Mouse (Mus musculus) neural tube, embryonic 10.5 days (tissue): ENCODE data around the gene Rasgrf1.
A peak's percentile ranks its signal among the peaks of the same experiment; 100 is the strongest.

Source experiments
- DNase-seq: peaks from one replicate; pipeline ENCODE4 v3.0.0-alpha.2; 2017; ENCODE audit warnings: low spot score; ENCODE audit errors: extremely low spot score

Gene Rasgrf1

DNA sequence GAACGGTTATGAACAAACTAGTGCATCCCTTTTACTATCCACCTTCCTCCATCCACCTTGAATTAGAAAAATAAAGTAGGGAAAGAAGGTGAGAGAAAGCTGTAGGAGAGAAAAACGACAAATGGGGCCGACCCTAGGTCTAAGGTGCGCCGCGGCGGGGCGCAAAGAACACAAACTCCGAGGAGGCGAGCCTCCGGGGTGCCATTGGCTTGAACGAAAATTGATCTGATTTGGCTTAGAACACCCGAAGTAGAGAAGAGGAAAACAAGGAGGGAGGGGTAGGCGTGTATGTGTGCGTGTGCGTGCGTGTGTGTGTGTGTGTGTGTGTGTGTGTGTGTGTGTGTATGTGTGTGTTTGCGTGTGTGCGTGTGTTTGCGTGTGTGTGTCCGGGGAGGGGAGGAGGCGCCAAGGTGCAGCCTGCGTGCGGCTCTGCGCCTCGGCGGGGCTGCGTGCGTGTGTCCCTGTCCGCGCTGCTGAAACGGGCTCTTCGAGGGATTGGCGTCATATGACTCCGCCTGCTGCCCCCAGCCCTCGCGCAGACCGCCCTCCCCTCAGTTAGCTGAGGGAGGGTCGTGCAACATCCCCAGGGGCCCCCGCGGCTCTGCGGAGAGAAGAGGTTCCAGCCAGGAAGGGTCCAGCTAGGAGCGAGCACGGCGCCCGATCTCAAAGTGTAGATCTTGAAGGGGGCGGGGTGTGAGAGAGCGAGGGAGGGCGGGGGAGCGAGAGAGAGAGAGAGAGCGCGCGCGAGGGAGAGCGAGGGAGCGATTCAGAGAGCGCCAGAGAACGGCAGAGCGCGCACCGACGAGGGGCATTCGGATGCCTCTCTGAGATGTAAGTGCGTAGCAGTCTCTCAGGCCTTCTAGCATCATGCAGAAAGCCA is at the start of gene Rasgrf1:
Gene Rasgrf1 (plus strand): TSS at position 778 of the 880 bp plus-strand sequence.
- peak; percentile 74 for DNase-seq

- DNase-seq, result no peak
Observed at GRCm38 (mm10) chr9:89860145-89860544, 49.6 kb upstream of the Rasgrf1 start.

- DNase-seq, result no peak
Observed at GRCm38 (mm10) chr9:89860584-89860983, 49.1 kb upstream of the Rasgrf1 start.

GRCm38 (mm10) chr9:89867141-89867540 is 42.6 kb upstream of the Rasgrf1 start:
- no peak for DNase-seq

- DNase-seq, result no peak
Observed at GRCm38 (mm10) chr9:89868093-89868729, 41.5 kb upstream of the Rasgrf1 start.

DNA sequence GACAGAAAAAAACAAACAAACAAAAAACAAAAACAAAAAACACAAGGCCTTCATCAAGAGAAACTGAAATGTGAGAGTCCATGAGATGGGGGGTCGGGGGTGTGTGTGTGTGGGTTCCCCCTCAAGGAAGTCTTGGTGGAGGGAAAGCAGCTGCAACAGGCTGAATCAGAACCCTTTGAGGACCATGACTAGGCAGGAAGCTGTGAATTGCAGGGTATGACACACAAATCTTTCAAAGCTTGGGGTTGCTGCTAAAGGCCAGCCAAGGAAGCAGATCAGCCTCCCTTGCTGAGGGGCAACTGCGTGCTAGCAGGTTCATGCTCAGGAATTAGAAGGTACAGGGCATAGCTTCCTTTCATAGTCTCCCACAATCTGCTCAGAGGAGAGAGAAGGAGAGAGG is 40.1 kb upstream of the Rasgrf1 start:
- no peak for DNase-seq

- no peak for DNase-seq
Observed at GRCm38 (mm10) chr9:89870531-89871150, 39.1 kb upstream of the Rasgrf1 start.

DNA sequence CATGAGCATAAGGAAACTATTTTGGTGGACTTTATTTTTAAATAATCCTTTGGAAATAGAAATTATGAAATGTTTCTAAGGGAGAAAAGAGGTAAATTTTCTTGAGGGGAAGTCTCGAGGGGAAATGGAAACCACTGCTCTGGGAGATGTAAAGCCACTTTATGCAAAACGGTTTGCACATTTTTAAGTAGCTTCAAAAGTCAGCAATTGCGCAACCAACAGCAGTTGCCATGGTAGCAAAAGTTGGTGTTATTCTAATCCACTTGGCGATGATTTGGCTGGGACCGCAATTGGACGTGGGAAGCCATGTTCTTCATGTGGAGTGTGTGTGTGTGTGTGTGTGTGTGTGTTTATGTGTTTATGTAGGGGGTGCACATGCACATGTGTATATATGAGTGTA is 37.6 kb upstream of the Rasgrf1 start:
- no peak for DNase-seq

- DNase-seq, result no peak
Observed at GRCm38 (mm10) chr9:89874434-89874833, 35.3 kb upstream of the Rasgrf1 start.

GRCm38 (mm10) chr9:89875551-89875950 is 34.2 kb upstream of the Rasgrf1 start:
- no peak for DNase-seq

GRCm38 (mm10) chr9:89878471-89879020 is 31.2 kb upstream of the Rasgrf1 start:
- no peak for DNase-seq

DNA sequence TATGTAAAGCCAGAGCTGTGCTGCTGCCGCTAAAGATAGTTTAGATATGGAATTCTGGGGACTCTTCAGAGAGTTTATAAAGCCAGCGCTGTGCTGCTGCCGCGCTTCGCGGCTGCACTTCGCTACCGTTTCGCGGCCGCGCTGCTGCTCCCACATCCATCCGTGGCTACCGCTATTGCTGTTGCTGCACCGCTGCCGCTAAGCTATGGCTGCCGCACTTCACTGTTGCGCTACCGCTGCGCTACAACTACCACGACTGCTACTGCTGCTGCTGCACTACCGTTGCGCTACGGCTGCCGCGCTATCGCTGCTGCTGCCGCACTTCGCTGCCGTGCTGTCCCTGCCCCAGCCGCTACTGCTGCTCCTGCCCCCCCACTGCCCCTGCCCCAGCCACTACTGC is 30.1 kb upstream of the Rasgrf1 start:
- DNase-seq, result peak; percentile 35

DNA sequence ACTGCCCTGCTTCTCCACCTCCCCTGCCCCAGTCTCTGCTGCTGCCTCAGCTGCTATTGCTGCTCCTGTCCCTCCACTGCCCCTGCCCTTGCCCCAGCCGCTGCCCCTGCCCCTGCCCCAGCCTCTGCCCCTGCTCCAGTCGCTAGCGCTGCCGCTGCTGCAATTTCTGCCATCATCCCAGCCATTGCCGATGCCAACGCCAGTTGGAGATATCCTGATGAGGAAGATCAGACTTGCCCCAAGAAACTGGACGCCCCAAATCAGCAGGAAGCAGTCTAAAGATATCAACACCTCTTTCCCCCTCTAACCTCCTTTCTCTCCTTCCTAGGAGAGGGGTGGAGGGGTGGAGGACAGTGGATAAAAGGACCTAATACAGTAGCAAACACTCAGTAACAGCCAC is 28.2 kb upstream of the Rasgrf1 start:
- no peak for DNase-seq

DNA sequence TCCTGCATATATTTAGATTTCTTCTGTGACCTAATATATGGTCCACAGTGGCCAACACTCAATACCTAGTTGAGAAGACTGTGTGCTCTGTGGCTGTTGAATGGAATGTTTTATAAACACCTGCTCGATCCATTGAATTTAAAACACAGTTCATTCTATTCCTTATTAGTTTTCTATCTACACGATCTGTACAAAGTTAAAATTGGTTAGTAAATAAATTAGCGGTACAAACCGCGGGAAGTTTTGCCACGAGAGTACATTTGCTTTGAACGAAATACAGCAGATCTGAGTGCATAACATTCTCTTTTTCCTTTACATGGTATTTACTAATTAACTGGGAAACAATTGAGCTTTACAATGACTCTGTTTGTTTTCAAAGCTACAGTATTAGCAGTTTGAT is 27.1 kb upstream of the Rasgrf1 start:
- no peak for DNase-seq

DNA sequence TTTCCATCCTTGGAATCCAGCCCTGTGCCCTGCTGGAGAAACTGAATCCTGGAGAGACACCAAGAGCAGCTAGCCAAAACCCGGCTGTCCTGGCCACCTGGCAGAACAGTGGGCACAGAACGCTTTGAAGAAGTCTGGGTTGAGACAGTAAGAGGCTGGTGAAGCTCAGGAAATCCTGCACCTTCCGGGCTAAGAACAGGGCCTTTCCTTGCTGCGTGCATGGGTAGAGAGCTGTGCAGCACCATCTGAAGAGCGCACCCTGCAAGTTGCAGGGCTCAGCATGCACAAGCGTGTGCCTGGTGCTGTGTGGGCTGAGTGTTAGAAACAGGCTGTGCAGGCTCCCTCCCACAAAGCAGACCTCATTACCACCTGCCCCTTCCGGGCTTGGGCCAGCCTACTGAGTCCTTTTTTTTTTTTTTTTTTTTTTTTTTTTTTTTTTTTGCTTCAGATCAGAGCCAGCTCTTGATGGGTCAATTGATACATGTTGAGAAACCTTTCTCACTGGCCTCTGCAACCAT is 23.9 kb upstream of the Rasgrf1 start:
- no peak for DNase-seq

DNA sequence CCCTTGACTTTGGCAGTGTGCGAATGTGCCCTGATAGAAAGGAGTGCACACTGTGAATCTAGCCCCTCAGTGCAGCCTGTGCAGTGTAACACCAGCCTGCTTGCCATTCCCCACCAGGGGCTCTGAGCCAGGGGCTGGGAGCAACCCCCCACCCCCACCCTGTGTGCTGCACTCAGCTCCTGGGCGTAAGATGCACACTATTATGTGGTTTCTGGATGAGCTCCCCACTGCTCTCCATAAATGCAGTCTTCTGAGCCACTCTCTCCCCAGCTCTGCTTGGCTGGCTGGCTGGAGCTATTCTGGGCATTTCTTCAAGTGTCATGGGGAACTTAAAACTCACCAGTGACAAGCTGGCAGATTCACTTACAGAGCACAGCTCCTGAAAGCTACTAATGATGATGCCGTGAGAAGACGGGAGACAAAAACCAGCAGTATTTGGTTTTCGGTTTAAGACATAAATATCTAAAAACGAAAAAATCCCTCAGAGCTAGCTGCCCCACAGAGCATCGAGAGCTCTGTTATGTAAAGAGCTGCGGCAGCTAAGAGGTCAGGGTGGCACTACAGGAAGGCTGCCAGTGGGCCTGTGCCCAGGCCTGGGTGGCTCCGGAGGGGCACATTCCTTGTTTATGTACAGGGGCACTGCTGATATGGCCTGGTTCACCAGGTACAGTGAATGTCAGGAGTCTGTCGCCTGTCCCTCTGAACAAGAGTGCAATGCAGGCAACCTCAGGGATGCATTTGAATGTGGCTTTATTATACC is 18.0 kb upstream of the Rasgrf1 start:
- DNase-seq, result no peak

- DNase-seq, result no peak
Observed at GRCm38 (mm10) chr9:89892540-89893188, 17.0 kb upstream of the Rasgrf1 start.

- DNase-seq, result no peak
Observed at GRCm38 (mm10) chr9:89900111-89900824, 9.4 kb upstream of the Rasgrf1 start.

GRCm38 (mm10) chr9:89901184-89901583 is 8.5 kb upstream of the Rasgrf1 start:
- no peak for DNase-seq

- no peak for DNase-seq
Observed at GRCm38 (mm10) chr9:89902813-89903212, 6.9 kb upstream of the Rasgrf1 start.
